Mouse (Mus musculus) intestine, embryonic 14.5 days (tissue): ENCODE data around the gene Glmn. TPM values are rescaled to one million over a fixed set of nuclear protein-coding genes. Genes with fewer than 3 reads are reported as not detected.

ENCODE experiments used
- ATAC-seq: fragments of 200-750 bp; cut with Nextera tagmentation; replicated peaks from 2 replicates; pipeline ENCODE4 v1.8.0; 2017; ENCODE audit warnings: low read depth, moderate number of reproducible peaks, moderate TSS enrichment, moderate library complexity; ENCODE audit not compliant: low FRiP score, low TSS enrichment
- DNase-seq: peaks from one replicate; pipeline ENCODE4 v3.0.0-alpha.2; 2018; ENCODE audit warnings: low spot score
- H3K27ac ChIP-seq: fragments of 300-500 bp; sonication (generic); 2 replicates; pipeline ENCODE4 v1.5.1; 2014; ENCODE audit warnings: low read depth, mild to moderate bottlenecking, control low read depth
- H3K27me3 ChIP-seq: fragments of 300-500 bp; sonication (generic); replicated peaks from 2 replicates; pipeline ENCODE4 v1.6.1; 2014; ENCODE audit warnings: low read length, control low read depth; ENCODE audit not compliant: control insufficient read depth, insufficient read depth
- H3K36me3 ChIP-seq: fragments of 300-500 bp; sonication (generic); 2 replicates; pipeline ENCODE4 v1.6.1; 2014; ENCODE audit warnings: low read length, control low read depth; ENCODE audit not compliant: control insufficient read depth, insufficient read depth
- H3K4me1 ChIP-seq: fragments of 300-500 bp; sonication (generic); replicated peaks from 2 replicates; pipeline ENCODE4 v1.6.1; 2014; ENCODE audit warnings: low read length, control low read depth, mixed read lengths; ENCODE audit not compliant: control insufficient read depth, insufficient read depth
- H3K4me2 ChIP-seq: fragments of 300-500 bp; sonication (generic); 2 replicates; pipeline ENCODE4 v1.6.1; 2014; ENCODE audit warnings: low read length
- H3K4me3 ChIP-seq: fragments of 300-500 bp; sonication (generic); 2 replicates; pipeline ENCODE4 v1.5.1; 2014; ENCODE audit warnings: low read depth, low read length, control low read depth, mixed read lengths
- H3K9ac ChIP-seq: fragments of 300-500 bp; sonication (generic); 2 replicates; pipeline ENCODE4 v1.6.1; 2014; ENCODE audit warnings: mild to moderate bottlenecking, low read length
- H3K9me3 ChIP-seq: fragments of 300-500 bp; sonication (generic); 2 replicates; pipeline ENCODE4 v1.6.1; 2016; ENCODE audit warnings: low read length, control low read depth; ENCODE audit not compliant: control insufficient read depth
- WGBS: fragments of 180-500 bp; shearing (Covaris S2); extraction: QIAGEN DNeasy Blood & Tissue Kit; methylation state at CpG from one replicate; pipeline ENCODE4 v1.1.7; 2014; 5-methylcytosine and 5-hydroxymethylcytosine counted together
- polyA plus RNA-seq: library from polyadenylated mRNA; unstranded; fragments of >200 nt; fragmentation: Nextera tagmentation; extraction: Ambion mirVana; gene quantifications from 2 replicates; pipeline ENCODE4 v1.2.1, GENCODE M21; 2014

Glmn gene
- polyA plus RNA-seq, 1 experiment from 2014 or later, result 32.5 TPM

DNA sequence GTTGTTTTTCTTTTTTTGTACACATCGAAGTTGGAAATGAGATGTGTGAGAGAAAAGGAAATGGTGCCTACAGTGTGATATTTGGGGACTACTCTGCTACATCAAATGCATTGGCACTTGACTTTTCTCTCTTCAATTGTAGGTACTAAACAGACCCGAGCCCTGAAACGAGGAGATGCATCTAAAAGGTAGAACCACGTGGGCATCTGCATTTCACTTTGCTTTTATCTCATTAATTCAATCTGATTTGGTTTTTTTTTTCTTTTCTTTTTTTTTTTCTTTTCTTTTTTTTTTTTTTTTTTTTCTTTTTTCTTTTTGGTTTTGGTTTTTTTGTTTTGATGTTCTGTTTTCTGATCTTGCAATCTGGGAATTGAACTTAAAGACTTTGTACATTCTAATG, 692 bp upstream of the Glmn start:
- WGBS, result 25% methylated on average over 4 of the region's 4 CpGs
- peaks cover 17% of the 10 kb centered on the region for H3K36me3 ChIP-seq
- peaks cover 9% of the 10 kb centered on the region for H3K4me1 ChIP-seq
- peak overlapping the region; percentile 71 for H3K4me3 ChIP-seq
- no peaks in the 10 kb centered on the region for H3K9me3 ChIP-seq
- ATAC-seq, result no peak
- no peak for DNase-seq
- peak overlapping the region; percentile 75 for H3K9ac ChIP-seq
- H3K27me3 ChIP-seq, result no peaks in the 10 kb centered on the region
- no peak overlapping the region for H3K27ac ChIP-seq
- peak overlapping the region; percentile 71 for H3K4me2 ChIP-seq

GRCm38 (mm10) chr5:107569148-107569547, 28.5 kb downstream of the Glmn start:
- DNase-seq (no peak), ATAC-seq (no peak)
- Histone ChIP-seq H3K27me3 (no peaks in the 10 kb centered on the region), H3K36me3 (peaks cover 49% of the 10 kb centered on the region), H3K27ac (no peak overlapping the region), H3K4me1 (no peaks in the 10 kb centered on the region), H3K4me2 (no peak overlapping the region), H3K9ac (no peak overlapping the region), H3K9me3 (no peaks in the 10 kb centered on the region), H3K4me3 (no peak overlapping the region)
- 98% methylated on average over 9 of the region's 9 CpGs for WGBS

- Histone ChIP-seq H3K4me2 (no peak overlapping the region), H3K9ac (no peak overlapping the region), H3K4me1 (no peaks in the 10 kb centered on the region), H3K27ac (no peak overlapping the region), H3K36me3 (peaks cover 74% of the 10 kb centered on the region), H3K9me3 (no peaks in the 10 kb centered on the region), H3K27me3 (no peaks in the 10 kb centered on the region), H3K4me3 (no peak overlapping the region)
- WGBS, result 54% methylated on average over 3 of the region's 3 CpGs
- no peak for DNase-seq
- no peak for ATAC-seq
Observed at GRCm38 (mm10) chr5:107556969-107557368, 40.7 kb downstream of the Glmn start.

DNA sequence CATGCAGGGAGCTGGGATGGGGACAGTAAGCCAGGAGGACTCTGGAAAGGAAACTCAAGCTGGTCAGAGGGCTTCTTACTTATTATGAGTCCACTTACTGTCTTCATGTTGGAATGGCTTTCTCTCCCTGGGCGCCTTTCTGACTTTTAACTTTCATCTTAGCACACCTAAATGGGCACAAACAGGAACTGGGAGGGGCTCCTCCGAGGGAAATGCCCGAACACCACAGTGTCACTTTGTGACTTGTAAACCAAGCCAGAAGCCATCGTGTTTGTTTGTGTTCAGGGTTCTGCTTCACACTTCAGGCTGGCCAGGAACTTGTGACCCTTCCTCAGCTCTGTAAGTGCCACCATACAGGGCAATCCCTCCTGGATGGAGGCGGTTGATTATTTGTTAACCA, 43.4 kb downstream of the Glmn start:
- Histone ChIP-seq H3K27me3 (no peaks in the 10 kb centered on the region), H3K4me3 (no peak overlapping the region), H3K27ac (no peak overlapping the region), H3K9me3 (no peaks in the 10 kb centered on the region), H3K9ac (no peak overlapping the region), H3K4me1 (no peaks in the 10 kb centered on the region), H3K4me2 (no peak overlapping the region), H3K36me3 (peaks cover 63% of the 10 kb centered on the region)
- DNase-seq (no peak), ATAC-seq (no peak)
- whole genome bisulfite sequencing, result 55% methylated on average over 5 of the region's 5 CpGs

- Histone ChIP-seq H3K4me1 (no peaks in the 10 kb centered on the region), H3K9ac (no peak overlapping the region), H3K4me3 (no peak overlapping the region), H3K27me3 (no peaks in the 10 kb centered on the region), H3K36me3 (peaks cover 29% of the 10 kb centered on the region), H3K27ac (no peak overlapping the region), H3K9me3 (no peaks in the 10 kb centered on the region), H3K4me2 (no peak overlapping the region)
- ATAC-seq (no peak), DNase-seq (no peak)
- 90% methylated on average over 3 of the region's 3 CpGs for WGBS
Observed at GRCm38 (mm10) chr5:107548444-107548843, 49.2 kb downstream of the Glmn start.

DNA sequence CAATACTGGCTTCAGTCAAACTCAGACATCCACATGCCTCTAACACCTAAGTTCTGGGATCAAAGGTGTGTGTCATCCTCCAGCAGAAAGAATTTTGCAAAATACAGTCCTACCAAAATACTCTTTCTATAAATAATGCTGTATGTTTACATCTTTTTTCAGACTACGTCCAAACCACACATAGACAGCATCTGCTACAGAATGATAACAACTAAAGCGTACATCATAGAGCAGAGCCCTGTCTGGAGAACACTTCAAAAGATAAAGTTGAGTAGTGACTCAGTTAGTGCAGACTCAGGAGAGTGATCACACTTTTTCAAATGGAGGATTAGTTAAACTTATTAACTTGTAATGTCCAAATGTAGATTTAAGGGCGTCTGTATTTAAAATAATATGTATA, 49.7 kb downstream of the Glmn start:
- Histone ChIP-seq H3K36me3 (peaks cover 26% of the 10 kb centered on the region), H3K9ac (no peak overlapping the region), H3K4me2 (no peak overlapping the region), H3K27ac (no peak overlapping the region), H3K4me3 (no peak overlapping the region), H3K9me3 (no peaks in the 10 kb centered on the region), H3K4me1 (no peaks in the 10 kb centered on the region), H3K27me3 (no peaks in the 10 kb centered on the region)
- WGBS, result 71% methylated on average over 3 of the region's 3 CpGs
- DNase-seq (no peak), ATAC-seq (no peak)

GRCm38 (mm10) chr5:107545927-107546326, 51.8 kb downstream of the Glmn start:
- WGBS, result 74% methylated on average over 4 of the region's 4 CpGs
- H3K36me3 ChIP-seq, result peaks cover 10% of the 10 kb centered on the region
- H3K4me1 ChIP-seq, result no peaks in the 10 kb centered on the region
- no peaks in the 10 kb centered on the region for H3K27me3 ChIP-seq
- no peak overlapping the region for H3K27ac ChIP-seq
- ATAC-seq, result no peak
- no peak overlapping the region for H3K4me2 ChIP-seq
- no peak overlapping the region for H3K9ac ChIP-seq
- DNase-seq, result no peak
- no peak overlapping the region for H3K4me3 ChIP-seq
- no peaks in the 10 kb centered on the region for H3K9me3 ChIP-seq

GRCm38 (mm10) chr5:107541696-107542095, 56.0 kb downstream of the Glmn start:
- Histone ChIP-seq H3K4me3 (no peak overlapping the region), H3K9me3 (no peaks in the 10 kb centered on the region), H3K4me2 (no peak overlapping the region), H3K9ac (no peak overlapping the region), H3K27ac (no peak overlapping the region), H3K4me1 (no peaks in the 10 kb centered on the region), H3K36me3 (no peaks in the 10 kb centered on the region), H3K27me3 (no peaks in the 10 kb centered on the region)
- ATAC-seq (no peak), DNase-seq (no peak)
- 42% methylated on average over 7 of the region's 7 CpGs for WGBS

DNA sequence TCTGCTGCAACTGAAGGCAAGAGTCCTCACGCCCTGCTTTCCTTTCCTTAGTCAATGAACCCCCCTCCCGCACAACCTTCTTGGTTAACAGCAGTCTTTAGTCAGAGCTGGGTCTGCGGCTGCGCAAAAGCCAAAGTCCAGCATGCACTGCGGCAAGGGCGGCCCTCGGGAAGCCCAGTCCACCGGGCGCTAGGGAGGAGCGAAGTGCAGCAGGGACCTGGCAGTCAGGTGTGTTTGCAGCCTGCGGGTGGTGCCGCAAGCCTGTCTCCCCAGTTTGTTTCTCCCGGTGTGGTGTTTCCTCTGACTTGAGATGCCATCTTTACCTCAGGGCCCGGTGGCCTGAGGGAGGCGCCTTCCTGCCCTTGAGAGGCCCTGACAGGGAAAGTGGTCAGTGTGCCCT, 63.1 kb downstream of the Glmn start, which contains the start of gene 1700028K03Rik:
TSS of gene 1700028K03Rik (plus strand) at position 129 of the 400 bp plus-strand sequence.
- H3K4me1 ChIP-seq, result no peaks in the 10 kb centered on the region
- H3K4me3 ChIP-seq, result no peak within 1 kb of the TSS
- H3K9ac ChIP-seq, result no peak within 1 kb of the TSS
- H3K4me2 ChIP-seq, result no peak within 1 kb of the TSS
- no peak within 1 kb of the TSS for H3K27ac ChIP-seq
- no peaks in the 10 kb centered on the region for H3K36me3 ChIP-seq
- H3K9me3 ChIP-seq, result no peaks in the 10 kb centered on the region
- ATAC-seq, result no peak
- no peaks in the 10 kb centered on the region for H3K27me3 ChIP-seq
- 79% methylated on average over 15 of the region's 15 CpGs for WGBS
- no peak for DNase-seq
